Mouse (Mus musculus) kidney, postnatal 36 days (tissue): ENCODE measurements at regions not wholly inside any gene's neighbourhood (a gene's known extent, or its start where the extent isn't known, plus 50 kb on each side); places are given as distances from the start of the nearest gene placed in this dataset.

ENCODE experiments used
- DNase-seq, 2 experiments: peaks; one replicate each; pipeline ENCODE4 v3.0.0; 2021 to 2022; ENCODE audit warnings: mixed read lengths in 2 of 2

DNA sequence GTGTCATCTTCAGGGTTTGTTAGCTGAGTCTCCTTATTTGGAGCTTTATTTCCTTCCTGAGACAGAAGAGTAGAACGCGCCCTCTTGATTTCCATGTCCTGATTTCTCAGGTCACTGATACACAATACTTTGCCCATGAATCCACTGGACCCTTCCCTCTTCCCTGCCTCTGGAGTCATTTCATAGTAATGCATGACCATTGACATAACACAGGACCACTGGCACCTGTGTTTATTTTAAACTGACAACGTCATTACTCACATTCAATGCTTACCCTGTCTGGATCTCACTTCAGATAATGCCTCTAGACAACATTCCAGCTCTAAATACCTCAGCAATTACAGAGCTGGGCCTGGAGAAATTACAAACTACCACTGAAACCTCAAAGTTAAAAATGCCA, 56.8 kb upstream of the Ptgs2 start:
- DNase-seq: no peak

DNA sequence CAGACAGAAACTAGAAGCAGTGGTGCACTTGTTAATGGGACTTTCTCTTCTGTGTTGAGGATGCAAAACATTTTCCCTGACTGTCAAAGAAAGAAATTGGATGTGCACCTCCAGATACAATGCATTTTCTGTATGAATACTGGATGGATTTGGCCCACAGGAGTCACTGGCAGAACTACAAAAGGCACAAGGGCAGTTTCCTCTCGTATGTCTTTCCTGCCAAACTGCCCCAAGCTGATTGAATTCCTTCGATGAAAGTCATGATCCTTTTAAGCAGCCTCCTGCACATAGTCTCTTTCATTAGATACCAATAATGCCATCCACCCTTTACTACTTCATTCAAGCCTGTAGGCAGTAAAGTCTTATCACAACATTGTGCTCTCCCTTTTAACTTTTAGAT, 58.2 kb upstream of the Ptgs2 start:
- no peak for DNase-seq

DNA sequence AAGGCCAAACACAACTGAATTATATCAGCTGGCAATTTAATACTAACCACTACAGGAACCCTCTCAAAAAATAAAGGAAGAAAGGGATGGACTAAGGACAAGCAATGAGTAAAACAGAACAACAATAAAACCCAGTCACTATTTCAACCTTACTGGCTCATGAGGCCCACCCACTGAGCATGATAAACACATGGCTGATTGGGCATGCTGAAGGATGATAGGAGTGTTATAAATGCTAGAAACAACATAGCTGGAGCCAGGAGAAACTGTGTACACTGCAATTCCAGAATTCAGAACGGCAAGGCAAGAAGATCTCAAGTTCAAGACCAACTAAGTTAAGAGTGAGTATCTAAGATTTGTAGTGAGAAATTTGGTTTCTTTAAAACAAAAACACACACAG, 66.1 kb upstream of the Ptgs2 start:
- DNase-seq: no peak

DNA sequence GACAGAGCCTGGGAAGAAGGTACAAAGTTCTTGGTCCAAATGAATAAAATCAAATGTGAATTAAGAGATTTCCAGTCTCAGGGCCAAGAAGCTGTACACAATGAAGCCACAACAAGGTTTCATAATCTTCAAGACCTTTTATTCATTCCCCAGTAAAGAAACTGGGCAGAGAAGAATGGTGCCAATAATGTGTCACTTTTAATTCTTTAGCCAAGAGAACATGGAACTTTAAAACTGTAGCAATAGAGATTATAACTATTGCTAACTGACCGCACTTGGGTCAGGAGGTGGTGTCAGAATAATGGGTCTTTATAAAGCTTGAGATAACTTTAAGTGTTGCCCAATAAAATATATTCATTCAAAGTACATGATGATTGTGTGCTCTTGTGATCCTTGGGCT, 68.1 kb upstream of the Ptgs2 start:
- no peak for DNase-seq

GRCm38 (mm10) chr1:150027265-150027664, 66.2 kb upstream of the Pla2g4a start:
- DNase-seq: no peak

DNA sequence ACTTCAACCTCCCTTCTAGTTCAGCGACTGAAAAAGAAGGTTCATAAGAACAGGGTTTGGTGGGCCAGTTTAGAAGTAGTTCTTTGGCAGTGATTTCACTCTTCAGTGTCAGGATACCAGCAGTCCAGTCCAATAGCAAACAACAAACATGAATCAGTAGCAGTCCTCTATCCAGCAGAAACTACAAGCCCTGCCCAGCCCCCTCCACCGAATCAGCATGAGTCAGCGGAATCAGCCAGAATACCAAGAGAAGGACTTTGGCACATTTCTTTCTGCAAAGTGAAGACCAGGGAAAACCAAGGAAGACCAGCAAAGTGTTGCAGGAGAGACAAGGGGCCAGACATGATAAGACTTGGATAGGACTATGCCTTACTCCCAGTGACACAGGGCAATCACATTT, 65.1 kb upstream of the Pla2g4a start:
- peak in 1 of 2 experiments; percentile 29 for DNase-seq

DNA sequence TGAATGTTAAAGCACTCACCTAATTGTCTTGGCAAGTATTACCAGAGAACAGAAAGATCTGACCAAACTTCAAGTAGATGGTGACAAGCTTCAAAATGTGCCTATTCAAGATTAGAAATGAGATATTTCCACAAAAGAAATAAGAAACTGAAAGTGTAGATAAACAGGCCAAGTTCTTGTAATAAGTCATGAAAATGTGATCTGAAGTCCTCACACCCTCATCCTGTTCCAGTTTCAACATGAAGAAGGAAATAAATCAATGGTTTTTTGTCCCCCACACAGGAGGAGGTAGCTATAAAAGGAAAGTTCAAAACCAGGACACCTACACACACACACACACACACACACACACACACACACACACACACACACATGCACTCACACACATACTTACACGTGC, 54.1 kb upstream of the Pla2g4a start:
- DNase-seq: no peak

GRCm38 (mm10) chr1:150012447-150012846, 51.4 kb upstream of the Pla2g4a start:
- no peak for DNase-seq
